Mouse (Mus musculus) heart, postnatal 0 days (tissue): ENCODE data around the gene Wnt4. TPM values are rescaled to one million over a fixed set of nuclear protein-coding genes. Genes with fewer than 3 reads are reported as not detected.

Experiments
- ATAC-seq: fragments of 200-750 bp; cut with Nextera tagmentation; 2 replicates; pipeline ENCODE4 v1.8.0; 2017; ENCODE audit warnings: low read depth, moderate number of reproducible peaks, moderate library complexity; ENCODE audit not compliant: insufficient read depth
- DNase-seq: peaks from one replicate; pipeline ENCODE4 v3.0.0-alpha.2; 2016; ENCODE audit warnings: low spot score
- H3K27ac ChIP-seq: fragments of 300-500 bp; sonication (generic); 2 replicates; pipeline ENCODE4 v1.5.1; 2014; ENCODE audit warnings: low read depth, mild to moderate bottlenecking
- H3K27me3 ChIP-seq: fragments of 300-500 bp; sonication (generic); 2 replicates; pipeline ENCODE4 v1.6.1; 2014; ENCODE audit warnings: low read length, mixed read lengths; ENCODE audit not compliant: control insufficient read depth, insufficient read depth
- H3K36me3 ChIP-seq: fragments of 300-500 bp; sonication (generic); replicated peaks from 2 replicates; pipeline ENCODE4 v1.6.1; 2014; ENCODE audit warnings: low read length, mixed read lengths; ENCODE audit not compliant: control insufficient read depth, insufficient read depth
- H3K4me1 ChIP-seq: fragments of 300-500 bp; sonication (generic); 2 replicates; pipeline ENCODE4 v1.6.1; 2014; ENCODE audit warnings: antibody characterized with exemption; ENCODE audit not compliant: control insufficient read depth, insufficient read depth
- H3K4me2 ChIP-seq: fragments of 300-500 bp; sonication (generic); 2 replicates; pipeline ENCODE4 v1.6.1; 2014; ENCODE audit warnings: low read depth, mild to moderate bottlenecking, low read length, moderate library complexity
- H3K4me3 ChIP-seq: fragments of 300-500 bp; sonication (generic); 2 replicates; pipeline ENCODE4 v1.5.1; 2014; ENCODE audit warnings: low read depth, low read length
- H3K9ac ChIP-seq: fragments of 300-500 bp; sonication (generic); replicated peaks from 2 replicates; pipeline ENCODE4 v1.6.1; 2014; ENCODE audit warnings: low read depth, low read length, mixed read lengths
- H3K9me3 ChIP-seq: fragments of 300-500 bp; sonication (generic); replicated peaks from 2 replicates; pipeline ENCODE4 v1.6.1; 2016; ENCODE audit warnings: low read length; ENCODE audit not compliant: control insufficient read depth
- CTCF ChIP-seq: IDR thresholded peaks from 2 replicates; pipeline ENCODE4 v1.5.1; 2016; ENCODE audit warnings: antibody characterized with exemption, control low read depth, low read depth
- EP300 ChIP-seq: IDR thresholded peaks from 2 replicates; pipeline ENCODE4 v1.6.1; 2016; ENCODE audit warnings: antibody characterized with exemption, low read depth
- WGBS: fragments of 180-500 bp; shearing (Covaris S2); extraction: QIAGEN DNeasy Blood & Tissue Kit; methylation state at CpG from one replicate; pipeline ENCODE4 v1.1.7; 2014; 5-methylcytosine and 5-hydroxymethylcytosine counted together
- polyA plus RNA-seq: library from polyadenylated mRNA; unstranded; fragments of >200 nt; fragmentation: Nextera tagmentation; extraction: Ambion mirVana; gene quantifications from 2 replicates; pipeline ENCODE4 v1.2.1, GENCODE M21; 2015
- total RNA-seq: library from RNA; depleted of rRNA; stranded (reverse); fragments of >200 nt; gene quantifications from 2 replicates; pipeline ENCODE4 v1.2.3, GENCODE M21; 2014; ENCODE audit warnings: low replicate concordance

The Wnt4 gene
- total and polyA plus RNA-seq, 2 experiments from 2014 or later = 0.36 to 2.9 TPM

DNA sequence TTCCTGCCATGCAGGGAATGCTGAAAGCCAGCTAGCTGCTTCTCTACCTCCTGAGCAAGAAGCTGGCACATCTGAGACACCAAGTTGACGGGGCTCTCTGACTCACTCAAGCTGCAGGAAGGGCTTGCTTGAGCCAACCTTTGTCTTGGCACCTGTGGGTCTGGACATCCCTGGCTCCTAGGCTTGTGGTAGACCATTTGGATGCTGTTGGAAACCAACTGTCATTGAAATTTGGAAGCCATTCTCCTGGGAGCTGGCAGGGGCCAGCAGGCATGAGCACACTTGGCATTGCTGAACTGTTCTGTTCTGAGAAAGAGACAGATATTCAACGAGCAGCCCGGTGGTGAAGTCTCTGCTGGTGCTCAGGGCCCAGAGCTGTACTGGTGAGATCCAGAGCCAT is 13.0 kb downstream of the Wnt4 start:
- Histone ChIP-seq H3K4me3 (no peak overlapping the region), H3K27me3 (no peaks in the 10 kb centered on the region), H3K4me1 (no peaks in the 10 kb centered on the region), H3K27ac (no peak overlapping the region), H3K9me3 (no peaks in the 10 kb centered on the region), H3K4me2 (no peak overlapping the region), H3K9ac (no peak overlapping the region), H3K36me3 (no peaks in the 10 kb centered on the region)
- ATAC-seq (no peak), DNase-seq (no peak)
- TF ChIP-seq CTCF (no peak), EP300 (no peak)
- 64% methylated on average over 3 of the region's 3 CpGs for WGBS

DNA sequence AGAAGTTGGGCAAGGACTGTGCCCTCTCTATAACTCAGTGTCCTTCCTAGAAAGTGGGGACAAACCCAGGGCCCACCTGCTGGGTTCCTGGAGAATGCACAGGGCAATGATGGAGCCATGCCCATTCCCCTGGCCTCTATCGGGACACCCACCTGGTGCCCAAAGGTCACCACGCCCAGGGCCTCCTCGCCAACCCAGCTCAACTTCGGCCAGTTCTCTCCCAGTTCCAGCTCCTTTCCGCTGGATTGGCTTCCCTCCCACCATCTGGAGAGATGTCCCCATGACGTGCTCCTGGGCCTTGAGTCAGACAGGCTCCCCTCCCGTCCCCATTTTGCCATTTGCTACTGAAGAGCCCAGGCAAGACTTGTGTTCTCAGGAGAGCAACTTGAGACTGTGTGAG is 15.3 kb downstream of the Wnt4 start:
- WGBS = 82% methylated on average over 7 of the region's 7 CpGs
- no peaks in the 10 kb centered on the region for H3K27me3 ChIP-seq
- H3K4me3 ChIP-seq = no peak overlapping the region
- H3K9me3 ChIP-seq = no peaks in the 10 kb centered on the region
- H3K4me1 ChIP-seq = no peaks in the 10 kb centered on the region
- H3K9ac ChIP-seq = no peak overlapping the region
- ATAC-seq (no peak), DNase-seq (no peak)
- no peak overlapping the region for H3K27ac ChIP-seq
- H3K4me2 ChIP-seq = no peak overlapping the region
- no peak for TF ChIP-seq CTCF
- no peak for TF ChIP-seq EP300
- no peaks in the 10 kb centered on the region for H3K36me3 ChIP-seq

DNA sequence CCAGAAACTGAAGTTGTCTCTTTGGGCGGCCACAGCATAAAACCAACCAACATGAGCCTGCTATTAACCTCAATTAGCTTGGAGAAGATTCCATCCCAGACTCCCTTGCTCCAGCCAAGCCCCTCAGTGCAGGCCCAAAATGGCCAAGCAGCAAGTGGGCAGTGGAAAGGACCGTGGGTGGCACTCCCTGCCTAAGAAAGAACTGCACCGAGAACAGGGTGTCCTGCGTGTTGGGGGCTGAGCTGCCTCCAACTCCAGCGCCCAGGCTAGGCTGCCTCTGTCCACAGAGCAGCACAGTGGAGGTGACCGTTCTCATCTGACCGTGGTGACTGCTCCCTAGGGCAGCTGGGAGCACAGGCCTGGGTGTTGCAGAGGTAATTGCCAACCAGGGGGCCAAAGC is 16.7 kb downstream of the Wnt4 start:
- 77% methylated on average over 7 of the region's 7 CpGs for WGBS

DNA sequence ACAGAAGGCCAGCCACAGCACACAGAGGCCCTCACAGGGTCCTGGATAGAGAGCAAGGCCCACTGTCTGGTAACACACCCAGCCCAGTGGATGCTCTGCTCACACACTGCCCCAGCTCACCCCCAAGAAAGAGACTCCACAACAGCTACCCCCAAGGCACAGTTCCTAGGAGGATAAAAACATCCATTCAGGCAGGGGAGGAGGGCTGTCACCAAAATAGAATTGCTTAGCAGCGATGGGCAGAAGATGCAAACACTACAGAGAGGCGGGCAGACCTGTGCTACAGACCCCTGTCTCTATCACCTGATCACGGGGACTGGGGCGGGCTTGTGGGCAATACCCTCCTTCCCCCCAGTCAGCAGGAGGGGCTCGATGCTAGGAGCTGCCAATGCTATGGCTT is 17.2 kb downstream of the Wnt4 start:
- H3K4me2 ChIP-seq = no peak overlapping the region
- ATAC-seq = no peak
- H3K4me1 ChIP-seq = no peaks in the 10 kb centered on the region

More for the DNA sequence above, 16.7 kb downstream of the Wnt4 start:
- no peaks in the 10 kb centered on the region for H3K27me3 ChIP-seq
- H3K4me3 ChIP-seq = no peak overlapping the region
- no peaks in the 10 kb centered on the region for H3K36me3 ChIP-seq
- H3K27ac ChIP-seq = no peak overlapping the region
- H3K9me3 ChIP-seq = no peaks in the 10 kb centered on the region
- H3K9ac ChIP-seq = no peak overlapping the region
- no peak for TF ChIP-seq EP300
- no peak for TF ChIP-seq CTCF
- DNase-seq (no peak), ATAC-seq (no peak)
- H3K4me1 ChIP-seq = no peaks in the 10 kb centered on the region
- no peak overlapping the region for H3K4me2 ChIP-seq

GRCm38 (mm10) chr4:137294951-137295350 is 17.7 kb downstream of the Wnt4 start:
- no peaks in the 10 kb centered on the region for H3K27me3 ChIP-seq
- no peak overlapping the region for H3K9ac ChIP-seq
- no peaks in the 10 kb centered on the region for H3K4me1 ChIP-seq
- H3K9me3 ChIP-seq = no peaks in the 10 kb centered on the region
- DNase-seq (no peak), ATAC-seq (no peak)
- no peak overlapping the region for H3K4me2 ChIP-seq
- 73% methylated on average over 8 of the region's 8 CpGs for WGBS
- no peaks in the 10 kb centered on the region for H3K36me3 ChIP-seq
- no peak overlapping the region for H3K4me3 ChIP-seq
- no peak overlapping the region for H3K27ac ChIP-seq
- no peak for TF ChIP-seq EP300
- no peak for TF ChIP-seq CTCF

More for the DNA sequence above, 17.2 kb downstream of the Wnt4 start:
- H3K9me3 ChIP-seq = no peaks in the 10 kb centered on the region
- no peak overlapping the region for H3K27ac ChIP-seq
- no peak overlapping the region for H3K4me3 ChIP-seq
- no peak overlapping the region for H3K9ac ChIP-seq
- WGBS = 65% methylated on average over 5 of the region's 5 CpGs
- no peaks in the 10 kb centered on the region for H3K36me3 ChIP-seq
- no peak for TF ChIP-seq EP300
- TF ChIP-seq CTCF = no peak
- DNase-seq = no peak
- no peaks in the 10 kb centered on the region for H3K27me3 ChIP-seq

- no peak overlapping the region; the same call in 1 of the 2 replicates for H3K27ac ChIP-seq
- no peak overlapping the region for H3K4me3 ChIP-seq
- H3K36me3 ChIP-seq = no peaks in the 10 kb centered on the region
- H3K27me3 ChIP-seq = no peaks in the 10 kb centered on the region
- no peak for TF ChIP-seq EP300
- no peak for TF ChIP-seq CTCF
- WGBS = 55% methylated on average over 4 of the region's 4 CpGs
- H3K9me3 ChIP-seq = no peaks in the 10 kb centered on the region
- H3K4me2 ChIP-seq = no peak overlapping the region
- no peak overlapping the region for H3K9ac ChIP-seq
- ATAC-seq = no peak
- no peaks in the 10 kb centered on the region for H3K4me1 ChIP-seq
- DNase-seq = no peak
These were observed 20.3 kb downstream of the Wnt4 start for GRCm38 (mm10) chr4:137297611-137298010.
